Mouse (Mus musculus) kidney, embryonic 14.5 days (tissue): Measurements from ENCODE around the gene Lrrc2. TPM values are rescaled to one million over a fixed set of nuclear protein-coding genes. Genes with fewer than 3 reads are reported as not detected.

ENCODE experiments used
- ATAC-seq: fragments of 200-750 bp; cut with Nextera tagmentation; 2 replicates; pipeline ENCODE4 v1.8.0; 2017; ENCODE audit warnings: moderate number of reproducible peaks, mild to moderate bottlenecking, moderate TSS enrichment, moderate library complexity; ENCODE audit not compliant: low FRiP score, low TSS enrichment
- H3K27ac ChIP-seq: fragments of 300-500 bp; sonication (generic); 2 replicates; pipeline ENCODE4 v1.5.1; 2014; ENCODE audit warnings: low read depth, mild to moderate bottlenecking, low read length, moderate library complexity, mixed read lengths
- H3K27me3 ChIP-seq: fragments of 300-500 bp; sonication (generic); 2 replicates; pipeline ENCODE4 v1.6.1; 2014; ENCODE audit warnings: mild to moderate bottlenecking, low read length; ENCODE audit not compliant: control insufficient read depth, insufficient read depth
- H3K36me3 ChIP-seq: fragments of 300-500 bp; sonication (generic); 2 replicates; pipeline ENCODE4 v1.6.1; 2014; ENCODE audit warnings: low read length, mixed read lengths; ENCODE audit not compliant: control insufficient read depth, insufficient read depth
- H3K4me1 ChIP-seq: fragments of 300-500 bp; sonication (generic); 2 replicates; pipeline ENCODE4 v1.6.1; 2014; ENCODE audit warnings: low read length, mixed read lengths; ENCODE audit not compliant: control insufficient read depth, insufficient read depth
- H3K4me2 ChIP-seq: fragments of 300-500 bp; sonication (generic); replicated peaks from 2 replicates; pipeline ENCODE4 v1.6.1; 2014; ENCODE audit warnings: low read depth, mild to moderate bottlenecking, low read length
- H3K4me3 ChIP-seq: fragments of 300-500 bp; sonication (generic); 2 replicates; pipeline ENCODE4 v1.5.1; 2014; ENCODE audit warnings: mild to moderate bottlenecking, low read length
- H3K9ac ChIP-seq: fragments of 300-500 bp; sonication (generic); 2 replicates; pipeline ENCODE4 v1.6.1; 2014; ENCODE audit warnings: low read depth, mild to moderate bottlenecking, low read length, moderate library complexity
- H3K9me3 ChIP-seq: fragments of 300-500 bp; sonication (generic); 2 replicates; pipeline ENCODE4 v1.6.1; 2016; ENCODE audit warnings: low read length; ENCODE audit not compliant: control insufficient read depth
- WGBS: fragments of 180-500 bp; shearing (Covaris S2); extraction: QIAGEN DNeasy Blood & Tissue Kit; methylation state at CpG from one replicate; pipeline ENCODE4 v1.1.7; 2014; 5-methylcytosine and 5-hydroxymethylcytosine counted together
- polyA plus RNA-seq: library from polyadenylated mRNA; unstranded; fragments of >200 nt; fragmentation: Nextera tagmentation; extraction: Ambion mirVana; gene quantifications from 2 replicates; pipeline ENCODE4 v1.2.1, GENCODE M21; 2014

Lrrc2 gene
- 0.15 TPM in 1 of 2 replicates, not detected in the other for polyA plus RNA-seq

DNA sequence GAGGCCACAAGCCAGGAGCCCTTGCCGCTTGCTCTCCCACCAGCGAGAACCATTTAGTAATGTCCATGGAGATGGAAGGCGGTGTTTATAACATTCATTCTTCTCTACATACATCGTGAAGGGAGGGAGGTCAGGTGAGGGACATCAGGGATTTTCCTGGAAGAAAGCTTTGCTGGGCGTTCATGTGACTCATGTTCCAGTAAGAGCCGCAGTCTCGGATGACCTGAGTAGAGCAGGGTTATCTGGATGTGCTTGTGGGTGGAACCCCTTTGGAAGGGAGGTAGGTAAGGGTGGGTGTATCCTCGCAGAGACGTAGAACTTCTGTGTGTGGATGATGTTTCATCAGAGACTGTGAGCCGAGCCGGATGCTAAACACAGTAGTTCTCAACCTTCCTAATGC, at the start of gene Lrrc2:
TSS of gene Lrrc2 (plus strand) at position 149 of the 400 bp plus-strand sequence.
- H3K36me3 ChIP-seq: no peaks in the 10 kb centered on the region
- ATAC-seq: no peak
- H3K9me3 ChIP-seq: no peaks in the 10 kb centered on the region
- H3K4me3 ChIP-seq: no peak within 1 kb of the TSS
- H3K27me3 ChIP-seq: peaks cover 26% of the 10 kb centered on the region
- H3K27ac ChIP-seq: no peak within 1 kb of the TSS
- no peak within 1 kb of the TSS for H3K4me2 ChIP-seq
- 0 out of 2 replicates have a peak, but pooled peaks cover 2% of the 10 kb centered on the region for H3K4me1 ChIP-seq
- H3K9ac ChIP-seq: no peak within 1 kb of the TSS
- WGBS: 80% methylated on average over 11 of the region's 11 CpGs

DNA sequence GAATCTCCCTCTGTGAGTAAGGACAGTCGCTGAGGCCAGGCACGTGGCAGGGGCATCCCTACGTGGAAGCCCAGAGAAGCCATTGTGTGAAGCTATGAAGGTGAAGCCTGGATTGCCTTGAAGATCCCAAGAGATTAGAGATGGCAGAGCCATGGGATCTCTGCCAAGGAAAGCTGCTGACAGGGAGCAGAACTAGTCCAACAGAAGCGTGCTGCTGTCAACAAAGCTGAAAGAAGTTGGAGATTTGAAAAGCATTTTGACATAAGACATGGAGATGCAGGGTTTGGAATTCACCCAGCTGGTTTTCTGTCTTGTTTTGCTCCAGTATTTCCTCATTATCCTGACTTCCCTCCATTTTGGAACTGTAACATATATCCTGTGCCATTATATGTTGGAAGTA, 49.1 kb upstream of the Lrrc2 start:
- H3K9me3 ChIP-seq: no peaks in the 10 kb centered on the region
- WGBS: 88% methylated on average over 4 of the region's 4 CpGs
- no peak overlapping the region for H3K4me3 ChIP-seq
- H3K36me3 ChIP-seq: no peaks in the 10 kb centered on the region; the same call in 1 of the 2 replicates
- no peaks in the 10 kb centered on the region for H3K4me1 ChIP-seq
- H3K27ac ChIP-seq: no peak overlapping the region
- ATAC-seq: no peak
- no peak overlapping the region for H3K4me2 ChIP-seq
- H3K27me3 ChIP-seq: no peaks in the 10 kb centered on the region
- H3K9ac ChIP-seq: no peak overlapping the region

DNA sequence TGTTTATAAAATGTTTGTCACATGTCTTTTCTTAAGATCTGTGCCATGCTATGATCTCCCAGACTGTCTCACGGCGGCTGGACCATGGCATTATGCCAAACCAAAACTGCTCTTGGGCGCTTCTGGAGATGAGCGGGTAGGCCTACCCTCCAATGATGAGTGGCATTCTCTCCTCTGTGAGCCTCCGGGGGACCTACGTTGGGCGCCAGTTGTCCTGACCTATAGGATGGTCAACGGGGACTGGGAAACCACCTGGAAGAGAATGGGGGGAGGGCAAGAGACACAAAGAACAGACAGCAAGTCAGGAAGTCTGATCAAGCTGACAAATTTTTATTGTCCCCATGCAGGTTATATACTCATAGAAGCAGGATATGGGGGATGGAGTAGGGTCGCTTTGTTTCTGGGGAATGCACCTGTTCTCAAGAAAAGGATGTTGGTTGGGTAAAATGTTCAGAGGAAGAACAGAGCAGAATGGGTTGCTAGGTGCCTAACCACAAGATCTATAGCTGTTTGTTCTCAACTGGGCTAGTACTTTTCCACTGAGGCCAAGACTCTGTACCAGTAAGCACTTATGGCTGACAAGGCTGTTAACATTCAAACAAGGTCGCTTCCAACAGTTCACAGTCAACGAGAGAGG, 44.0 kb upstream of the Lrrc2 start:
- ATAC-seq: no peak
- WGBS: 90% methylated on average over 11 of the region's 11 CpGs
- Histone ChIP-seq H3K27me3 (no peaks in the 10 kb centered on the region), H3K9me3 (no peaks in the 10 kb centered on the region), H3K27ac (no peak overlapping the region), H3K9ac (no peak overlapping the region), H3K36me3 (no peaks in the 10 kb centered on the region), H3K4me1 (no peaks in the 10 kb centered on the region), H3K4me3 (no peak overlapping the region), H3K4me2 (no peak overlapping the region)

DNA sequence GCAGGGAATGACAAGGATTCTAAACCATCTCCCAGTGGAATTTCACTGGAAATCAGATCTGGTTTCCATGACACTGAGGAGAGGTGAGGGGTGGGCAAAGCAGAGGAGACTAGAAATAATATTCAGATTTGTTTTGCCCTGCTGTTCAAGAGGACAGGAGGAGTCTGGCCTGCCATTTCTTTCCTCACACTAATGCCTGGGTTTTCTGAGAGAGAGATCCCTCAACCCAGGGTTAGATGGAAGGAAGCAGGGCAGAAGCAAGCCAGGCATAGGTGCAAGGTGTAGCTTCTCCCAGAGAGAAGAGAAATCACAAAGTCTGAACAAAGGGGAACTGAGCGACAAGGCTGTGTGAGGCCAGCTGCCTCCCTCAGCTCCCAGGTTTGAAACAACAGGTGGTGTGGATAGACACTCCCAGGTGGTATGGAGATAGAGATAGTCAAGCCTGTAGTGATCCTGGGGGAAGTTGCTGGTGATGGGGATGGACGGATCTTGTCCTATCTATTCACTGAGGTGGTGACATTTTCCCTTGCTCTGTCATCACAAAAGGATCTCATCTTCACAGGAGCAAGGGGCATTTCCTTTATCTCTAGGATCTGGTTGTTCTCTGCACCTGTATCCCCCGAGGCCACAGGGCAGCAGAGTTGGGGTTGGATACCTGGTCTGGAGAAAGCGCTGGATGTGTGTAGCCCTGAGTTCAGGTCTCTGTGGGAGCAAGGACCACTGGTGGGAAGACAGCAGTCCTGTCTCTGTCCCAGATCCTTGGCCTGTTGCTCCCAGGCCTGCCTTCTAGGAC, 43.3 kb upstream of the Lrrc2 start:
- H3K4me1 ChIP-seq: no peaks in the 10 kb centered on the region
- no peaks in the 10 kb centered on the region for H3K27me3 ChIP-seq
- WGBS: 77% methylated on average over 4 of the region's 4 CpGs
- H3K27ac ChIP-seq: no peak overlapping the region
- no peak overlapping the region for H3K4me2 ChIP-seq
- H3K36me3 ChIP-seq: no peaks in the 10 kb centered on the region
- ATAC-seq: no peak
- no peak overlapping the region for H3K9ac ChIP-seq
- no peaks in the 10 kb centered on the region for H3K9me3 ChIP-seq
- no peak overlapping the region for H3K4me3 ChIP-seq

DNA sequence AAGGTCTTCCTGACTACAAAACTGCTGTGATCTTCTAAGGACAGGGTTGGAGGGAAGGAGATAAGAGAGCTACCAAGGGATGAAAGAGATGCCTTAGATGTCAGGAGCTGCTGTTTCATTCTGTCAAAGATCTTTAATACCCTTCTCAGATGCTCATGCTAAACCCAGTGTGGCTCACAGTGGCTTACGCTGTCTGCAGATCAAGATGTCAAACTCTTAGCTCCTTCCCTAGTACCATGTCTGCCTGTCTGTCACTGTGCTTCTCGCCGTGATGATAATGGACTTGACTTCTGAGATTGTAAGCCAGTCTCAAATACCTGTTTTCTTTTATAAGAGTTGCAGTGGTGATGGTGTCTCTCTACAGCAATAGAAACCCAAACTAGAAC, 42.7 kb upstream of the Lrrc2 start:
- Histone ChIP-seq H3K27me3 (no peaks in the 10 kb centered on the region), H3K4me2 (no peak overlapping the region), H3K4me3 (no peak overlapping the region), H3K36me3 (no peaks in the 10 kb centered on the region), H3K4me1 (no peaks in the 10 kb centered on the region), H3K27ac (no peak overlapping the region), H3K9ac (no peak overlapping the region), H3K9me3 (no peaks in the 10 kb centered on the region)
- no peak for ATAC-seq
- 97% methylated on average over 3 of the region's 3 CpGs for WGBS

DNA sequence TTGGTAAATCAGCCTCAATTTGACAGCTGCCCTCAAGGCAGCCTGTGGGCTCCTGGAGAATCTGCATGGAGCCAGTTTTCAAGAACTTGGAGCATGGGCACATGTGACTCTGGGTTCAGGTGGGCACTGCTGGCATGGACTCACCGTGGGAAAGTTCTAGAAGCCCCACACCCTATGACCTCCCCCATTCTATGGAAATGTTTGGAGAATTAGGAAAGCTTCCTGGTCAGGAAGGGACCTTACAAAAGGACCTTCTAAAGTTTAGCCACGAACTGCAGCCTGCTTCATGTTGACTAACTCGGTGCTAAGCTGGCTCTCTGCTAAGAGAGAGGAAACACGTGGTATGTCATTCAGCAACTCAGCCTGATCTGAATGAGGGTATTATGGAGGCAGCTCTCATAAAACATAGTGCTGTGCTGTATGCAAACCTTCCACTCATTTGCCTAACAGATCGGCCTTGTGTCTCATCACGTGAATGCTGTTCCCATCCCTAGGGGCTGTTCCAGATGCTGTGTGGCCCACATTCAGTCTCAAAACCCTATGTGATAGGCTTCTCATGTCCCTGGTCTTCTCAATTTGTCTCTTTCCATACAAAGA, 41.9 kb upstream of the Lrrc2 start:
- no peaks in the 10 kb centered on the region for H3K27me3 ChIP-seq
- H3K4me2 ChIP-seq: no peak overlapping the region
- no peak overlapping the region for H3K9ac ChIP-seq
- WGBS: 79% methylated on average over 6 of the region's 6 CpGs
- no peaks in the 10 kb centered on the region for H3K9me3 ChIP-seq
- H3K4me1 ChIP-seq: no peaks in the 10 kb centered on the region
- no peak overlapping the region for H3K4me3 ChIP-seq
- no peak for ATAC-seq
- no peaks in the 10 kb centered on the region for H3K36me3 ChIP-seq
- no peak overlapping the region for H3K27ac ChIP-seq

DNA sequence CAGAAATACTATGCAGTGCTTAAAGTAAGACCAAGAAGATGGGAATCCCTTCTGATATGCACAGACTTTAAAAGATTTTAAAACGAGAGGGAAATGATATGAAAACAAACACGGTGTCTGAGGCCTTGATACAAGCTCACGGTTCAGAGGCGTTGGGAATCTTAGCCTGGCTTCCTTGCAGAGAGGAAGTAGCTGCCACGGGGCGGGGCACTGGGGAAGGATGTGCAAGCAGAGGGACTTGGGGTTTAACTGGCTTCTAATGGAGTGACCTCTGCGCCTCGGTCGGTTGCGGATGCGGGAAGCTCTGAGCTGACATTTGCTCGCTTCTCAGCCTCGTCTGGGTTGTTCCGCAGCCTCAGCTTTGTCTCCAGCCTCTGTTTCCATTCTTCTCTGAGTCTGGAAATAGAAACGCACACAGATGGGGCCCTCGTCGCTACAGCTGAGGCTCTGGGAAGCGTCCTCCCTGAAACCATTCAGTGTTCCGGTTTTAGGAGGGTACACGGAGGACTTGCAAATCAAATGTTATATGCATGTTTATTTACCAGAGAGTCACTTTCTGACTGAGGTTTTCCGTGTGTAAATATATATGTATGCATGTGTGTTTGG, 36.6 kb upstream of the Lrrc2 start:
- H3K4me3 ChIP-seq: no peak overlapping the region
- no peaks in the 10 kb centered on the region for H3K27me3 ChIP-seq
- H3K27ac ChIP-seq: no peak overlapping the region
- H3K4me1 ChIP-seq: no peaks in the 10 kb centered on the region
- no peak overlapping the region for H3K9ac ChIP-seq
- H3K9me3 ChIP-seq: no peaks in the 10 kb centered on the region
- no peaks in the 10 kb centered on the region for H3K36me3 ChIP-seq
- ATAC-seq: no peak
- no peak overlapping the region for H3K4me2 ChIP-seq
- 64% methylated on average over 21 of the region's 21 CpGs for WGBS

DNA sequence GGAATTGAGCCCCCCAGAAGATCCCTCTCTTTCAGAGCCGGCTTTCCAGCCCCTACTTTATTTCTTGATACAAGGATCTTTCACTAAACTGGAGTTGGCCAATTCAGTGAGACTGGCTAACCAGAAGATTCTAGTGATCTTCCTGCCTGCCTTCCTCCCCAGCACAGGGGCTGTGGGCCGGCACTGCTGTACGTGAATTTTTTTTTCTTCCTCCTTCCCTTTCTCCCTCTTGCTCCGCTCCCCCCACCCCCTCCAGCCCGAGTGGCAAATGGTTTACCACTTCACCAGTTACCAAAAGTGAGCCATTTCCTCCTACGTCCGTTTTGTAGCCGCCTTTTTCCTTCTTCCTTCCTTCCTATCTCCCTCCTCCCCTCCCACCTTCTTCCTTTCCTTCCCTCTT, 35.9 kb upstream of the Lrrc2 start:
- 58% methylated on average over 8 of the region's 8 CpGs for WGBS
- no peak overlapping the region for H3K4me3 ChIP-seq
- H3K9ac ChIP-seq: no peak overlapping the region
- H3K27ac ChIP-seq: no peak overlapping the region
- no peak overlapping the region for H3K4me2 ChIP-seq
- H3K36me3 ChIP-seq: no peaks in the 10 kb centered on the region
- no peaks in the 10 kb centered on the region for H3K27me3 ChIP-seq
- no peaks in the 10 kb centered on the region for H3K9me3 ChIP-seq
- H3K4me1 ChIP-seq: no peaks in the 10 kb centered on the region
- no peak for ATAC-seq

DNA sequence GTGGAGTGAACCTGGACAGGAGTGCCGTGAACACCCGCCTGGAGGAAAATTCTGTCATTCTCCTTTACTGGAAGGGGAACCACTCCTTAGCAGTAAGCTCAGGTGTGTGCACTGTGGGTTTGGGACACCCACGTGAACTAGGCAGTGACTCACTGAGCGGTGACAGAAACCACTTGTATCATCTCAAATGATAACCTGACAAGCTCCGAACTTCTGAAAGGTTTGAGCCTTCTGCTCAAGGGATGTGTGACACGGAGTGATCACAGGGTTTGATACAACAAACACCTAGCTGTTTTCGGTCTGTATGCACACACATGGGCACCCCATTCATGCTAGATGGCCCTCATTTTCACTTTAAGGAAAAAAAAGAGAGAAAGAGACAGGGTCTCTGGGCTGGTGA, 34.6 kb upstream of the Lrrc2 start, which contains the start of gene Fam240a:
TSS of gene Fam240a (minus strand) at position 76 of the 400 bp plus-strand sequence.
- no peaks in the 10 kb centered on the region for H3K27me3 ChIP-seq
- WGBS: 85% methylated on average over 7 of the region's 7 CpGs

More for the DNA sequence above, 34.6 kb upstream of the Lrrc2 start, which contains the start of gene Fam240a:
- Histone ChIP-seq H3K9ac (no peak within 1 kb of the TSS), H3K4me1 (no peaks in the 10 kb centered on the region), H3K27ac (no peak within 1 kb of the TSS), H3K4me2 (no peak within 1 kb of the TSS), H3K36me3 (no peaks in the 10 kb centered on the region), H3K4me3 (no peak within 1 kb of the TSS), H3K9me3 (no peaks in the 10 kb centered on the region)
- ATAC-seq: no peak
